Mouse (Mus musculus): Measurements from ENCODE around the gene Ubac2.

- TF ChIP-seq CTCF (IDR thresholded peaks at IDR 0.05; ENCODE audit: low read depth) (no peak), EP300 (IDR thresholded peaks at IDR 0.05; ENCODE audit: low read depth) (no peak)
Observed at GRCm38 (mm10) chr14:121990897-121991296, 112.5 kb downstream of the Ubac2 start.
